Mouse (Mus musculus) cerebral cortex, adult 2 months (tissue): Measurements from ENCODE around the gene Creb3l2.

Source experiments
- whole genome bisulfite sequencing: fragments of 180-500 bp; shearing (Covaris S2); methylation state at CpG from one replicate; pipeline ENCODE4 v1.1.7; 2018; 5-methylcytosine and 5-hydroxymethylcytosine counted together

Creb3l2 gene

GRCm38 (mm10) chr6:37442041-37442667, at the start of gene Creb3l2:
Gene Creb3l2 (minus strand): TSS chr6:37442146.
- under 1% methylated on average over 33 of the region's 33 CpGs for WGBS

DNA sequence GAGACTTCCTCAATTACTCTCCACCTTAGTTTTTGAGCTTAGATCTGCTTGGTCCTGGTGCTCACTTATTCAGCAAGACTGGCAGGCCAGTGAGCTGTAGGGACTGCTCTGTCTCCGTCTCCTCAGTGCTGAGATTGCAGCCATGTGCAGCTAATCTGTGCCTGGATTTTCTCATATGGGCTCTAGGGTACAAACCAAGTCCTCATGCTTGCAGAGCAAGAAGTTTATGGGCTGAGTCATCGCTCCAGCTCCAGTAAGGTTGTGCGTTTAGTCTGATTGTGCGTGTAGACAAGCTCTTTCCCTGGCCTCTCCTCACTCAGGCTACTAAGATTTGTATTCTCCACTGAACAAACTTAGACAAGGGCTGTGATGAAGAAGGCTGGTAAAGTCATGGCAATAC, 44.6 kb upstream of the Creb3l2 start:
- WGBS = 91% methylated on average over 4 of the region's 4 CpGs

DNA sequence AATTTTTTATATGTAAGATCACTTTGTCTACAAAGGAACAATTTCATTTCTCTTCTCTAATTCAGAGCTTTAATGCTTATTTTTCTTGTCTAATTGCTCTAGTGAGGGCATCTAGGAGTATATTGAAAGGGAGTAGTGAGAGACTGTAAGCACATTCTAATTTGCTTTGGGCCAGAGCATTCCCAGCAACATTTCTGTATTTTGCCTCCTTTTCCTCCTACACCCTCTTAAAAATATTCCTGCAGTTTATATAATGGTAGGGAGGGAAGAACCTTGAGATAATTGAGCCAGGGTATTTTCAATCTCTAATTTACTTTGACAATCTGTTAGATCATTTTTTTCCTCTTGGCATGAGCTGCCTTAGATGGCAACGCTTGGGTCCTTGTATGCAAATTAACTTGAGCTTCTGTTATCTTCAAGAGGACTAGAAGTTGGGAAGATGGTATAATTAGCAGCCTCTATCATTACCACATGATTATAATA, 42.7 kb upstream of the Creb3l2 start:
- 26% methylated on average over 1 of the region's 1 CpGs for WGBS

- 68% methylated on average over 5 of the region's 5 CpGs for WGBS
Observed at GRCm38 (mm10) chr6:37483262-37483661, 41.3 kb upstream of the Creb3l2 start.

DNA sequence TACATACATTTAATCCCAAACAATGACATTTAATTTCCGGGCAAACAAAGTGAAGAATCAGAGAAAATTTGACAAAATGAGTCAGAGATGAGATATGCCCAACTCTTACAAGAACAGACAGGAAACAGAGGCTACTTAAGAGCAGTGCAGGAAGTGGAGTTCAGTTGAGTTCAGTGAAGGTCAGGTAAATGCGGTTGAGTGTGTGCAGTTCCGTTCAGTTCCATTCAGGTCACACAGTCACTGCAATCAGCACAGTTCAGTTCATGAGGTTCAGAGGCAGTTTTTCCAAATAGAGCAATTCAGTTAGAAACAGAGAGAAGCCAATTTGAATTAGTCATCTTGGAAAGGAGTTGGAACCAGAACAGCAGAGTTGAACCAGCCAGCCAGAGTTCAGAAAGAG, 39.2 kb upstream of the Creb3l2 start:
- 88% methylated on average over 3 of the region's 3 CpGs for WGBS

DNA sequence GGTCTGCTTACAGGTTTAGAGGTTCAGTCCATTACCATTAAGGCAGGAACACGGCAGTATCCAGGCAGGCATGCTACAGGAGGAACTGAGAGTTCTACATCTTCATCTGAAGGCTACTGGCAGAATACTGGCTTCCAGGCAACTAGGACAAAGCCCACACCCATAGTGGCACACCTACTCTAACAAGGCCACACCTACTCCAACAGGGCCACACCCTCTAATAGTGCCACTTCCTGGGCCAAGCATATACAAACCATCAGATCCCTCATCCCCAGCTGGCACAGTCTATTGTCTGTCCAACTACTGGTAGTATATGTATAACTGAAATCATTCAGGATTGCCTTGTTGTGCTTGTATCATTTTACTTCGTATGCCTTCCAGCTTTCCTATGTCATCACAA, 36.5 kb upstream of the Creb3l2 start:
- 89% methylated on average over 2 of the region's 2 CpGs for WGBS

- 84% methylated on average over 4 of the region's 4 CpGs for WGBS
Observed at GRCm38 (mm10) chr6:37473674-37474342, 31.9 kb upstream of the Creb3l2 start.

DNA sequence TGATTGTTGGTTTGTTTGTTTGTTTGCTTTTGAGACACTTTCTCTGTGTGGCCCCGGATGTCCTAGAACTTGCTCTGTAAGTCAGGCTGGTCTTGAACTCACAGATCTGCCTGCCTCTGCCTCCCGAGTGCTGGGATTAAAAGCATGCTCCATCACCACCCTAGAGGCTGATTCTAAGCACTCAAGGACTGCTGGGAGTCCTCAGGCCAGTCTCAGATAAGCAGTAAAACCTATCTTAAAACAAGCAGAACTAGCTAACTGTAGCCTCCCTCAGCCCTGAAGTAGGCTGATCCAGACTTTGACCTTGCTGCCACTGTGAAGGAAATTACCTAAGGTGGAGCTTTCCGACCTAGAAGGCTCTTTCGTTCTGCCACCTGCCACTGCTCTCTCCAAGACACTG, 28.3 kb upstream of the Creb3l2 start:
- WGBS = 88% methylated on average over 4 of the region's 4 CpGs

DNA sequence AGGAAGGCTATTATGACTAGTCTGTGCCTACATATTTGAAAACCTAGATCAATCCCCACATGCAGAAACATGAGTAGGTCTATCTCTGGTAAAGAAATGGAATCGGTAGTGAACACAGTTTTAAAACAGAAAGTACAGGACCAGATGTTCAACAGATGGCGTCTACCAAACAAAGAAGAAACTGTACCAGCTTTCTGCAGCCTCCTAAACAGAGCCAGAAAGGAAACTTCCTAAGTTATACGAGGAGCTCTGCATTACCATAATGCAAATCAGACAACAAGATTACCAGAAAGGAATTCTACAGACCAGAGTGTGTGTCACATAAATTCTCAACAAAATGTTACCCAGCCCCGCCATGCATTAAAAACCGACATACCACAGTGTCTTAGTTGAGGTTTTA, 23.9 kb upstream of the Creb3l2 start:
- 43% methylated on average over 5 of the region's 5 CpGs for WGBS

- WGBS = 3% methylated on average over 5 of the region's 5 CpGs
Observed at GRCm38 (mm10) chr6:37464585-37464984, 22.6 kb upstream of the Creb3l2 start.

GRCm38 (mm10) chr6:37463517-37464482, 21.9 kb upstream of the Creb3l2 start:
- whole genome bisulfite sequencing = under 1% methylated on average over 7 of the region's 25 CpGs

- WGBS = 93% methylated on average over 6 of the region's 6 CpGs
Observed at GRCm38 (mm10) chr6:37460681-37461080, 18.7 kb upstream of the Creb3l2 start.

DNA sequence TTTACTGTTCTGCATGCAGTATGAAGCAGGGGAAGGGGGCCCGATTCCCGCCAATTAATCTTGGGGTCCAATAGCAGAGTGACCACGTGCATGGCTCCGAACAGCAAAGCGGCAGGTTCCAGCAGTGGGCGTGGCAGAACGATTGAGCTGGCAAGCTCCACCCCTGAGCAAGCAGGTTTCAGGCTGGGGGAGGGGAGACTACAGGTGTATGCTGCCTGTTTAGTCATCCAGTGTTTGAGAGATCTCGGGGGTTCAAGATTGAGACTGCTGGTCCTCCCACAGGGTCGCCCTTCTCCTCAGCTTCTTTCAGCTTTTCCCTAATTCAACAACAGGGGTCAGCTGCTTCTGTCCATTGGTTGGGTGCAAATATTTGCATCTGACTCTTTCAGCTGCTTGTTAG, 17.7 kb upstream of the Creb3l2 start:
- WGBS = 51% methylated on average over 9 of the region's 9 CpGs

GRCm38 (mm10) chr6:37457990-37458655, 16.2 kb upstream of the Creb3l2 start:
- 51% methylated on average over 10 of the region's 10 CpGs for WGBS

DNA sequence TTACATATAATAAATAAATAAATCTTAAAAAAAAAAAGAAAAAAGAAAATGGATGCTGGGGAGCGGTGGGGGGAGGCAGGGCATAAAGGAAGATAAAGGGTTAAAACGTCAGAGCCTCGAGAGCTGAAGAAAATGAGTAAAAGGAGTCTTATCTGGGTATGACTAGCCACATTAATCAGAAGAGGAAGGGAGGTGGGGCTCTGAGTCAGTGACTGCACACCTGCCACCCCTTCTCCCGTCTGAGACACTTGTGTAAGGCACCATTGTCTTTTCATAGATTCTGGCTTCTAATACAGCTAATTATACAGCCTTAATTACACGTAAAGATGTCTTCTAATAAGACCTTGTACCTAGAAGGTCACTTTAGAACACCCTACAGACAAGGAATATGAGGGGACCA, 13.6 kb upstream of the Creb3l2 start:
- 69% methylated on average over 5 of the region's 5 CpGs for WGBS

DNA sequence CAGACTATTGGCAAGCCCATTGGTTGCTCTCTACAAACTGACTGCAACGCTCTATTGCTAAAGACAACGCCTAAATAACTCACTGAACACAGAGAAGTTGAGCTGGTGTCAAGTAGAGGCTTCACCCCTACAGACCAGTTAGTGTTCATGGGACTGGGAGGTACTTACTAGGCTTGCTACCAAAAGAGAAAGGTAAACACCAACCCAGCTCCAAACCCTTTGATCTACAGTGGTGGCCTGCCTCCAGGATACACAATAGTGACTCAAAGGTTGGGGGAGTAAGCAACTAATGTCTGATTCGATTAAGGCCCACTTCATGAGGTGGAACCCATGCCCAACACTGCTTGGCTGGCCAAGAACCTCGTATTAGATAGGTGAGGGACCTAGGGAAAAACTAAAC, 11.1 kb upstream of the Creb3l2 start:
- WGBS = 73% methylated on average over 4 of the region's 4 CpGs

DNA sequence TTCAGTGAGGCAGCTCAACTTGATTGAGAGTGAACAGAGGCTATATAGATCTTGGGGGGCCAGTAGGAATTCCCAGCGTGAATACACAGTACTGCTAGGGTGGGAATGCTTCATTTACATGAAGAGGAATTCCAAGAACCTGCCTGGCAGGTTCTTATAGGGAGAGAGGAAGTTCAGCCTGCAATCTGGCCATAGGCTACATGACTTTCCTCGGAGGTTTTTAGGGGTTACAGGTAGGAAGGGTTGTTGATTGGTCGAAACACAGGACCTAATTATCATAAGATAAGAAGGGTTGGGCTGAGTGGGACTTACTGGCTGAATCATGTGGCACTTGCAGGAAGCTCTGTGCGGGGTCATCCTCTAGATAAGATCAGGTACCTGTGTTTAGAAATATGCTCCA, 9.7 kb upstream of the Creb3l2 start:
- 71% methylated on average over 4 of the region's 4 CpGs for WGBS

DNA sequence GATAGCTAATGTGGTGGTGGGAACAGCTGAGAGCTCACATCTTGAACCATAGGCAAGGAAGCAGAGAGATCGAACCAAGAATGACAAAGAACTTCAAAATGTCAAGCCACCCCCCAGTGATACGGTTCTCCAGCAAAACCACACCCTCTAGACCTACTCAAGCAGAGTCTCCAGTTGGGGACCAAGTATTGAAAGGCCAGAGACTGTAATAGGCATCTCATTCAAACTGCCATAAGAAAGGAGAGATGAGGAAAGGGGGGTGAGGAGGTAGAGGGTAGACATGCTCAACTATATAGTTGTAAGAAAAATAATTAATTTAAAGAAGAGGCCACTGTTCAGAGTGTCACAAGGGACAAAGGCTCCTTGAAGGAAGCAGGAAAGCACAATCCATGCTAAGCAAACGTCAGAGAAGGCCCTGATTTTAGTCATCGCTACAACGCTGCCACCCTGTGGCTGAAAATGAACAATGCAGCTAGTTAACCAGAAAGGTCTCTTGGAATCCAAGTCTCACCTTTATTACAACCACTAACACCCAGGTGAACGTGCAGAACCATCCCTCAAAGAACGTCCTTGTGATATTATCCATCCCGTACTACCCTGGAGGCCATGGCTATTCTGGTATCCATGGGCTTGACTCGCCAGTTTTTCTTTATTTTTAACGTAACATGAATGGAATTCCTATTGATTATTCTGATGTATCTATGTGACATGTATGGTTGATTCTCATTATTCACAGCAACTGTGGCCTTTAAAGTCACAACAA, 5.9 kb upstream of the Creb3l2 start:
- WGBS = 23% methylated on average over 10 of the region's 10 CpGs

GRCm38 (mm10) chr6:37442781-37443180, 835 bp upstream of the Creb3l2 start:
- 46% methylated on average over 4 of the region's 4 CpGs for whole genome bisulfite sequencing

- under 1% methylated on average over 40 of the region's 40 CpGs for WGBS
Observed at GRCm38 (mm10) chr6:37441251-37442011, 515 bp downstream of the Creb3l2 start.
